Mouse (Mus musculus) olfactory bulb, adult 2 months (tissue): ENCODE data around the gene Serpine2. TPM values are rescaled to one million over a fixed set of nuclear protein-coding genes. Genes with fewer than 3 reads are reported as not detected.
A peak's percentile ranks its signal among the peaks of the same experiment; 100 is the strongest.

Source experiments
- H3K27ac ChIP-seq: fragments of 200-500 bp; 2 replicates; pipeline ENCODE4 v1.5.1; 2012; ENCODE audit warnings: low read depth, low read length; ENCODE audit not compliant: insufficient read depth
- H3K4me1 ChIP-seq: fragments of 200-500 bp; 2 replicates; pipeline ENCODE4 v1.6.1; 2012; ENCODE audit warnings: low read length; ENCODE audit not compliant: control insufficient read depth, insufficient read depth
- H3K4me3 ChIP-seq: fragments of 200-500 bp; 2 replicates; pipeline ENCODE4 v1.5.1; 2012; ENCODE audit warnings: mild to moderate bottlenecking, low read depth, low read length, moderate library complexity; ENCODE audit not compliant: insufficient read depth
- CTCF ChIP-seq: fragments of 200-500 bp; IDR thresholded peaks from 2 replicates; pipeline ENCODE4 v1.5.1; 2012; ENCODE audit warnings: low read depth, mild to moderate bottlenecking, low read length, moderate library complexity; ENCODE audit not compliant: insufficient read depth
- POLR2A ChIP-seq: fragments of 200-500 bp; IDR thresholded peaks from 2 replicates; pipeline ENCODE4 v1.6.1; 2012; ENCODE audit warnings: mild to moderate bottlenecking, low read depth, low read length, moderate library complexity; ENCODE audit not compliant: insufficient read depth
- WGBS: fragments of 180-500 bp; shearing (Covaris S2); methylation state at CpG from one replicate; pipeline ENCODE4 v1.1.7; 2018; 5-methylcytosine and 5-hydroxymethylcytosine counted together
- polyA plus RNA-seq: library from polyadenylated mRNA; stranded (reverse); fragments of >200 nt; gene quantifications from 2 replicates; pipeline ENCODE4 v1.2.4, GENCODE M21; 2012; ENCODE audit warnings: low replicate concordance; ENCODE audit not compliant: missing spikeins, insufficient read depth, insufficient read length

Gene Serpine2
- polyA plus RNA-seq, 1 experiment, result 393 TPM

DNA sequence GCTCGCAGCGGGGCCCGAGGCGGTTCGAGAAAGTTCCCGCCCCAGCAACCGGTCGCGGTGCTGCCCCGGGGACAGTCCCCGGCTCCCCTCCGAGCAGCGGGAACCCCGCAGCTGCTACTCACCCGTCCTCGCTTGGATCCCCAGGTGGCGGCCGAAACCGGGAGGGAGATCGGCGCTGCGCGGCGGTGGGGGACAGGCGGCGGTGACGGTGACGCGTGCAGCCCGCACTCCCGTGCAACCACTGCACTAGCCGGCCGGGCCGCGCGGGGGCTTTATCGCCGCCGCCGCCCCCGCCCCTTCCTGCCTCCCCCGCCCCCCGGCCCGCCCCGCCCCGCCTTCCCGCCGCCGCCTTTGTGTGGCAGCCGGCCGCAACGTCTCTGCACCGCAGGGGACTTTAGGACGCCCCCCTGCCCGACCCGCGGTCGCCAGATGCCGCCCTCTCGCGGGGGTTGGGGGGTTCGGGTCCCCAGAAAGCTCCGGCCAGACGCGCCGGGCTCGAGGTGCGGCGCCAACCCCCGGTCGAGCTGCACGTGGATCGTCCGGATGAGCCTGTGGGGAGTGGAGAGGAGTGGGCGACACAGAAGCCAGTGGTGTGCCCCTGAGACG lies 2.5 kb downstream of the Serpine2 start:
- Histone ChIP-seq H3K27ac (no peak overlapping the region), H3K4me3 (peak overlapping the region; percentile 76), H3K4me1 (peaks cover 11% of the 10 kb centered on the region)
- WGBS, result 1% methylated on average over 76 of the region's 76 CpGs
- TF ChIP-seq CTCF (no peak), POLR2A (no peak)

DNA sequence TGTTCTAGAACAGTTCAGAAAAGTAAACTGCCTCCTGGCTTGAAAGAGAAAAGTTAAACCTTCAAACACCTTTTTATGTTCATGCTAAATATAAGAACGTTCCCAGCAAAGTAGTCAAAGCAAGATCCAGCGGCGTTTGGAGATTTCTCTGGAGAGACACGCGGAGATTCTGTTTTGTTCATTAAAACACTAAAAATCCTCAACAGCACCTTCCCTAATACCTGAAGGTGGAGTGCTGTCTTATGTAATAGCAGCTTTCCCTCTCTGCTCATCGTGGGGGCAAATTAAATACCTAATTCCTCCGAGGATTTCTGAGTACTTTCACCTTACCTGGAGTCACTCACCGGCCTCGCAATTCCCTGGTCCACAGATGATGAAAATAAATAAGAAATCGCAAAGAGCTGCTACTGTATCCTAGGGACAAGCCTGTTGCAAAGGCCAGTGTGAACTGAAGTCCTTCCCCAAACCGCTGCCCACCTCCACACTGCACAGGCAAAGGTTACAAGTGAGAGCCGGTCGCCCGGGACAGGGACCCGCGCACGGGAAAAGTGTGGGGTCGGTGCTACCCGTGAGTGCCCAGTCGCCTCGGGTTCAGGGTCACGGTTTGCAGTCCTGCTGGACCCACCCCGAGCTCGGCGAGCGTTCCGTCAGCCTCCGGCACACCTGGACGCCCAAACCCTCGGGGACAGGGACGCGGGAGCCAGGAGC lies 3.1 kb downstream of the Serpine2 start:
- WGBS, result 3% methylated on average over 32 of the region's 32 CpGs
- Histone ChIP-seq H3K4me3 (peak overlapping the region; percentile 76), H3K27ac (no peak overlapping the region), H3K4me1 (peaks cover 11% of the 10 kb centered on the region)
- TF ChIP-seq CTCF (no peak), POLR2A (no peak)

DNA sequence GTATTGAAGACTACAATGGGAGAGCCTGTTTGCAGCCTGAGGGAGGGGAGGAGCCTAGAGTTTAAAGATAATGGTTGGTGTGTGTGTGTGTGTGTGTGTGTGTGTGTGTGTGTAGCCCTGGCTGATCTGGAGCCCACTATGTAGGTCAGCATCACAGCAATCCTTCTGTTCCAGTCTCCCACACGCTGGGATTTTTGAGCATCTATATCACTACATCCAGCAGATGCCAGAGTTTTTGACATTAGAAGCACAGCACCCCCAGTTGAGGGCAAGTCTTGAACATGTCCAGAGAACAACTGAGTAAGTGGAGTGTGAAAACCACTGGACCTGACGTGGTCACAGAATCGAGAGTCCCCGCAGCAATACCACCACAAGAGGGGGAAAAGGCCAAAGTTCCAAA lies 4.2 kb downstream of the Serpine2 start:
- Histone ChIP-seq H3K4me3 (peak overlapping the region; percentile 7; the same call in 1 of the 2 replicates), H3K4me1 (peaks cover 11% of the 10 kb centered on the region), H3K27ac (no peak overlapping the region)
- no peak for TF ChIP-seq CTCF
- TF ChIP-seq POLR2A, result no peak
- 66% methylated on average over 4 of the region's 4 CpGs for WGBS

DNA sequence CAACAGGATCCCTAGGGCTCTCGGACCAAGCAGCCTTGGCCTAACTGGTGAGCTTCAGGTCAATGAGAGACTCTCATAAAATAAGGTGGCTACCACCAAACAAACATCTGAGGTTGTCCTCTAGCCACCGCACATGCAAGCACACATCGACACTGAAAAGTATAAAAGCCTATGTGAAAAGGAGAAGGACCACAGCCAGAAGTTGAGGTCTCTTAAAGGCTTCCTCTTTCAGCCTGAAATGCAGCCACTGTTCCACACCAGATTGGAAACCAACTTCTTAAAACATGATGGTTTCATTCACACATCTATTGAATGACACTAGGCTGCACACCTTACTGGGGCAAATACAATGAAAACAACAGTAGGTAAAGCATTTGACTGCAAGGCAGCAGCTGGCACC lies 7.5 kb downstream of the Serpine2 start:
- H3K4me1 ChIP-seq, result peaks cover 9% of the 10 kb centered on the region
- no peak overlapping the region for H3K4me3 ChIP-seq
- H3K27ac ChIP-seq, result no peak overlapping the region
- TF ChIP-seq CTCF (no peak), POLR2A (no peak)
- 81% methylated on average over 3 of the region's 3 CpGs for WGBS

DNA sequence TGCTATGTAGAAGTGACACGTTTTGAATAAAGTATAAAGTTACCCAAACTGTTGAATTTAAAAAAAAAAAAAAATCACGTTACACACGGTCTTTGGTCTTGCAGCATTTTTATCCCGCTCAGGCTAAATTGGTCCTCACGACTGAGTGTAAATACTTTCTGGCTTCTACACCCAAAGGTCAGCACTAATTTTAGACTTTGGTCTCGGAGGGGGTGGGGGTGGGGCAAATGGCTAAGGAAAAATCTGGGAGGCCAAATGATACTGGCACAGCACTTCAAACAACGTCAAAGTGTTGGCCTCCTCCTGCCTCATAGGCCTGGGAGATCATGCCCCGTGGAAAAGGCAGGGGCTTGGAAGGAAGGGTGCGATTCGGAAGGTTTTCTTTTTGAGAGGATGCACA lies 10.6 kb downstream of the Serpine2 start:
- TF ChIP-seq POLR2A (no peak), CTCF (no peak)
- 82% methylated on average over 10 of the region's 10 CpGs for WGBS

DNA sequence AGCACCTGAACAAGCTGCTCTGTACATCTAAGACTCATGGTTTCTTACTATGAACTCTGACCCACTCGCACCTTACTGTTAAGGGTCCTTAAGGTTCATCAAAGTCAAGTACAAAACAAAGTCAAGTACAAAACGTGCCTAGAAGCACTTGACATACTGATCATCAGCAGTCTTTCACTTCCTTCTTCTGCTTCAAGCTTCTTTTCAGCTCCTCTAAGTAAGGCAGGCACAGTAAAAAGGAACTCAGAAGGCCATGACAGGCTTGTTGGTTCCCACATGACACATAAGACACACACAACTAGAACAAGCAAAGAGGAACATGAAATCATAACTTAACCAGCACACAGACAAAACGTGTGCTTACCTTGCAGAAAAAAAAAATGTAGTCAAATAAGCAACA lies 12.3 kb downstream of the Serpine2 start:
- Histone ChIP-seq H3K4me3 (no peak overlapping the region), H3K4me1 (peaks cover 5% of the 10 kb centered on the region), H3K27ac (no peak overlapping the region)
- WGBS, result 75% methylated on average over 3 of the region's 3 CpGs
- TF ChIP-seq CTCF, result no peak
- no peak for TF ChIP-seq POLR2A

More for the DNA sequence above, 10.6 kb downstream of the Serpine2 start:
- Histone ChIP-seq H3K4me1 (peaks cover 5% of the 10 kb centered on the region), H3K27ac (no peak overlapping the region), H3K4me3 (no peak overlapping the region)

DNA sequence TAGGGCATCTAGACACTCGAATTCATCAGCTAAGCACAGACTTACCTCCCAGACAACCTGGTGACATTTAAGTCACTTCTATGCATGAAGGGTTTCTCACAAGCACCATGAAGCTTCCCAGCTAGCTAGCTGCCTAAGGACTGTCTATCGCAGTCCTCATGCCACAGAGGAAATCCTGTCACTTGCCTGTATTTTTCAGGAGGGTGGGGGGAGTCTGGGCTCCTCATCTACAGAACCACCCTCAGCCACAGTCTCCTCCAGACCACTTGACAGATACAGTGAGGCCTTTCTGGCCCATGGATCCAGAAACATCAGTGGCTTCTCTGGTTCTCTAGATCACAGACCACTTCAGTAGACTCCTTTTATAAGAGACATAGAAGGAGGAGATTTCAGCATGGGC lies 14.1 kb downstream of the Serpine2 start:
- WGBS, result 87% methylated on average over 2 of the region's 2 CpGs

DNA sequence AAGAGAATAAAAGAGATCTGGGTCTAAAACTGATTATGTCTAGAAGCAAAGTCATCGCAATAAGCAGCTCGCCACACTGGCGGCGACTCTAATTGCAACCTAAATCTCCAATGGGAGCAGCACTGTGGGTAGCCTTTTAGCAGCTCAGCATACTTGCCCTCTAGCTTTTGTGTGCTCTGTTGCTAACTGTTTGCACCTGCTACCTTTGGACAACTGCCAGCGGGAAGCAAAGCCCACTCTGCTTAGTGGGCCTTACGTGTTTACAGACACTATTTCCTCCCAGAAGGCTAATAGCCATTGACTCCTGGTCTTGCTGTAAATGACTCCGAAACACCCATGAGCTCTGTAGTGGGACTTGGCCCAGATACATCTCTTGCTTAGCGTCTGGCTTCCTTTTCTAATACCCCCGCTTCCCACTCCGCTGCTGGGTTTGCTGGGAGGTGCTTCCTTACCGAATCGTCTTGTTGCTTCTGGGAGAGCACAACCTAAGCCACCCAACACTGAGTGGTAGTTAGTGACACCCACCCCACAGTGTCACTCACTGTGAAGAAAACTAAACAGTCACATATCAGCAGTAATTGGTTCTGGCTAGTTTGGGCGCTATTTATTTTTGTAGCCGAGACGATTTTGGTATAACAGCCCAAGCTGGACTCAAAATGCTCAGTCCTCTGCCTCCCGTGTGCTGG lies 28.1 kb downstream of the Serpine2 start:
- Histone ChIP-seq H3K4me3 (no peak overlapping the region), H3K4me1 (peaks cover 2% of the 10 kb centered on the region), H3K27ac (peak overlapping the region; percentile 23; the same call in 1 of the 2 replicates)
- 35% methylated on average over 16 of the region's 16 CpGs for WGBS
- no peak for TF ChIP-seq POLR2A
- TF ChIP-seq CTCF, result no peak

More for the DNA sequence above, 14.1 kb downstream of the Serpine2 start:
- TF ChIP-seq POLR2A, result no peak
- no peak for TF ChIP-seq CTCF
- no peak overlapping the region for H3K27ac ChIP-seq
- H3K4me3 ChIP-seq, result no peak overlapping the region
- H3K4me1 ChIP-seq, result peaks cover 5% of the 10 kb centered on the region

DNA sequence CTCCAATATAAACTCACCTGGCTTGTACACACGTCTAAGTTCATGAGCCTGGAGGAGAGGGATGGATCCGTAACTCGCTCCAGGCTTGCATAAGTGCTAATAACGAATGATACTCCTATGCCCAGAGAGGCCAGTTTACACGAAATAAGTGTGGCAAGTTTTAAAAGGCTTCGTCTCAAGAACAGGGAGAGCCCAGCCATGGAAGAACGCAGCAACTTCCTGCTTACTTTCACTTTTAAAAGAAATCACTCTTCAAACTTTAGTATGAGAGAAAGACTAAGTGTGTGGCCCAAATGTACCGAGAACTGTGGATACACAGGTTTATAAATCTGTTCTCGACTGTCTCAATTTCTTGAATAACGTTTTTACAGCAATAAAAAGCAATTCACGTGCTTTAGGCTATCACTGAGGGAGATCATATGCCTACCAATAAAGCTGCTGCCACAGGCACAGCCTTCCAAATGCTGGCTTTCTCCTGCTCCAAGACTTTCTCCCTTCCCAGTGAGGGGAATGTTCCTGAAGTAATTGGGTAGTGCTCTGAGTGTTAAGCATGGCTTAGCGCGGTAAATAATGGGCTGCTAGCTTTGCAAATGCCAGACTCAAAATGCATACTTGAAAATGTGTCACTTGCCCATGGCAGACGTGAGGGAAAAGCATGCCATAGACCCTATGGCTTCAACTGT lies 36.9 kb downstream of the Serpine2 start:
- peaks cover 13% of the 10 kb centered on the region for H3K4me1 ChIP-seq
- TF ChIP-seq CTCF (no peak), POLR2A (no peak)
- H3K4me3 ChIP-seq, result no peak overlapping the region
- peak overlapping the region; percentile 69 for H3K27ac ChIP-seq
- WGBS, result 27% methylated on average over 14 of the region's 14 CpGs
